Mouse (Mus musculus) heart, embryonic 11.5 days (tissue): ENCODE measurements around the gene Smarca2. TPM values are rescaled to one million over a fixed set of nuclear protein-coding genes. Genes with fewer than 3 reads are reported as not detected.

Experiments
- ATAC-seq: fragments of 200-750 bp; cut with Nextera tagmentation; replicated peaks from 2 replicates; pipeline ENCODE4 v1.8.0; 2017; ENCODE audit warnings: moderate library complexity; ENCODE audit not compliant: insufficient number of reproducible peaks, low FRiP score, low TSS enrichment
- H3K27ac ChIP-seq: fragments of 300-500 bp; sonication (generic); 2 replicates; pipeline ENCODE4 v1.5.1; 2014; ENCODE audit warnings: mild to moderate bottlenecking, low read depth, low read length
- H3K27me3 ChIP-seq: fragments of 300-500 bp; sonication (generic); 2 replicates; pipeline ENCODE4 v1.6.1; 2014; ENCODE audit warnings: mild to moderate bottlenecking, low read length, mixed read lengths; ENCODE audit not compliant: control insufficient read depth, insufficient read depth
- H3K36me3 ChIP-seq: fragments of 300-500 bp; sonication (generic); 2 replicates; pipeline ENCODE4 v1.6.1; 2014; ENCODE audit warnings: mild to moderate bottlenecking, low read length, moderate library complexity, mixed read lengths; ENCODE audit not compliant: control insufficient read depth, insufficient read depth
- H3K4me1 ChIP-seq: fragments of 300-500 bp; sonication (generic); 2 replicates; pipeline ENCODE4 v1.6.1; 2014; ENCODE audit warnings: low read length; ENCODE audit not compliant: control insufficient read depth, insufficient read depth
- H3K4me2 ChIP-seq: fragments of 300-500 bp; sonication (generic); 2 replicates; pipeline ENCODE4 v1.6.1; 2014; ENCODE audit warnings: mild to moderate bottlenecking, moderate library complexity
- H3K4me3 ChIP-seq: fragments of 300-500 bp; sonication (generic); 2 replicates; pipeline ENCODE4 v1.5.1; 2014; ENCODE audit warnings: low read depth, low read length
- H3K9ac ChIP-seq: fragments of 300-500 bp; sonication (generic); 2 replicates; pipeline ENCODE4 v1.6.1; 2014; ENCODE audit warnings: mild to moderate bottlenecking, low read depth, low read length, moderate library complexity
- H3K9me3 ChIP-seq: fragments of 300-500 bp; sonication (generic); replicated peaks from 2 replicates; pipeline ENCODE4 v1.6.1; 2016; ENCODE audit warnings: low read length; ENCODE audit not compliant: control insufficient read depth
- WGBS: fragments of 180-500 bp; shearing (Covaris S2); extraction: QIAGEN DNeasy Blood & Tissue Kit; methylation state at CpG from one replicate; pipeline ENCODE4 v1.1.7; 2014; ENCODE audit not compliant: insufficient replicate concordance; 5-methylcytosine and 5-hydroxymethylcytosine counted together
- polyA plus RNA-seq: library from polyadenylated mRNA; unstranded; fragments of >200 nt; fragmentation: Nextera tagmentation; extraction: Ambion mirVana; gene quantifications from 2 replicates; pipeline ENCODE4 v1.2.1, GENCODE M21; 2014

Smarca2 gene
- polyA plus RNA-seq, 1 experiment from 2014 or later = 26.6 TPM

GRCm38 (mm10) chr19:26719161-26719560, 114.3 kb downstream of the Smarca2 start:
- Histone ChIP-seq H3K9me3 (no peaks in the 10 kb centered on the region), H3K4me3 (no peak overlapping the region), H3K36me3 (no peaks in the 10 kb centered on the region), H3K27ac (no peak overlapping the region), H3K4me1 (no peaks in the 10 kb centered on the region), H3K9ac (no peak overlapping the region), H3K4me2 (no peak overlapping the region), H3K27me3 (no peaks in the 10 kb centered on the region)
- no peak for ATAC-seq
- 61% methylated on average over 7 of the region's 7 CpGs for WGBS

DNA sequence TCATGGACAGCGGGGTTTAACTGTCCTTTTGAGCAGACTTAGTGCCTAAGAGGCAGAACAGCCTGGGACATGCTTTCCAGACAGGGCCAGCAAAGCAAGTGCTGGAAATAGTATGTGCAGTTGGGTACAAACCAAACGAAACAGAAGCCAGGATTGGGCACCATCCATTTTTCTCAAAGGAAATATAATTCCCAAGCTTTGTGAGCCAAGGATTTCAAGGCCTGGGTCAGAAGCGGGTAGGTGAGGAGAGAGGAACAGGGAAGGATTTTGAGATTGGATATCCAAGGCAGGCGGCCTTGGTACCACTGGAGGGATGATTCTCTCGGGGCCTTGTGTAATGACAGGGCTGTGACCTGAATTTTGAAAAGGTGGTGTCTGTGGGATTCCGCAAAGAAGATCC, 116.9 kb downstream of the Smarca2 start:
- Histone ChIP-seq H3K9ac (no peak overlapping the region), H3K9me3 (no peaks in the 10 kb centered on the region), H3K4me1 (no peaks in the 10 kb centered on the region), H3K27me3 (no peaks in the 10 kb centered on the region), H3K4me3 (no peak overlapping the region), H3K36me3 (no peaks in the 10 kb centered on the region), H3K27ac (no peak overlapping the region), H3K4me2 (no peak overlapping the region)
- no peak for ATAC-seq
- 91% methylated on average over 6 of the region's 6 CpGs for WGBS

DNA sequence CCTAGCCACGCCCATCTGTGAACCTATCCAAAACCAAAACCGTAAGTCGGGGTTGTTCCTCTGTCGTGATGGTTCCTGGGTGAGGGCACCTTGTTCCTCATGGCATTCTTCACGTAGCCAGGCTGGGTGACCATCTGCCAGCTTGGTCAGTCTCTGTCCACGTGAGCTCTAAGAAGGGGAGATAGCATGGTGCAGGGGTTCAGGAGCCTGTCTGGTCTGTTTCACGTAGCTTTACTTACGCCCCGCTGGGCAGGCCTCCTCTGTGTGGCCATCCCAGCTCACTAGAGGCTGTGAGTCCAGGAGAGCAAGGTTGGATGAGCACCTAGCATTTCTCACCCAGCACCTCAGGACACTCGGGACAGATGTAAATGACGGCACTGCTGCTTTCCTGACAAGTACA, 119.0 kb downstream of the Smarca2 start:
- Histone ChIP-seq H3K9ac (no peak overlapping the region), H3K36me3 (no peaks in the 10 kb centered on the region), H3K4me3 (no peak overlapping the region), H3K9me3 (no peaks in the 10 kb centered on the region), H3K27me3 (no peaks in the 10 kb centered on the region), H3K27ac (no peak overlapping the region), H3K4me1 (peaks cover 3% of the 10 kb centered on the region; the same call in 1 of the 2 replicates), H3K4me2 (no peak overlapping the region)
- 80% methylated on average over 11 of the region's 11 CpGs for WGBS
- no peak for ATAC-seq

GRCm38 (mm10) chr19:26724626-26725025, 119.8 kb downstream of the Smarca2 start:
- Histone ChIP-seq H3K9me3 (no peaks in the 10 kb centered on the region), H3K9ac (no peak overlapping the region), H3K4me2 (no peak overlapping the region), H3K4me1 (peaks cover 3% of the 10 kb centered on the region; the same call in 1 of the 2 replicates), H3K27ac (no peak overlapping the region), H3K36me3 (no peaks in the 10 kb centered on the region), H3K27me3 (no peaks in the 10 kb centered on the region), H3K4me3 (no peak overlapping the region)
- WGBS = 78% methylated on average over 3 of the region's 3 CpGs
- ATAC-seq = no peak

- Histone ChIP-seq H3K27ac (no peak overlapping the region), H3K4me1 (peaks cover 3% of the 10 kb centered on the region; the same call in 1 of the 2 replicates), H3K9me3 (no peaks in the 10 kb centered on the region), H3K4me2 (no peak overlapping the region), H3K9ac (no peak overlapping the region), H3K4me3 (no peak overlapping the region), H3K36me3 (no peaks in the 10 kb centered on the region), H3K27me3 (no peaks in the 10 kb centered on the region)
- no peak for ATAC-seq
- WGBS = 54% methylated on average over 9 of the region's 9 CpGs
Observed at GRCm38 (mm10) chr19:26727796-26728195, 122.9 kb downstream of the Smarca2 start.

DNA sequence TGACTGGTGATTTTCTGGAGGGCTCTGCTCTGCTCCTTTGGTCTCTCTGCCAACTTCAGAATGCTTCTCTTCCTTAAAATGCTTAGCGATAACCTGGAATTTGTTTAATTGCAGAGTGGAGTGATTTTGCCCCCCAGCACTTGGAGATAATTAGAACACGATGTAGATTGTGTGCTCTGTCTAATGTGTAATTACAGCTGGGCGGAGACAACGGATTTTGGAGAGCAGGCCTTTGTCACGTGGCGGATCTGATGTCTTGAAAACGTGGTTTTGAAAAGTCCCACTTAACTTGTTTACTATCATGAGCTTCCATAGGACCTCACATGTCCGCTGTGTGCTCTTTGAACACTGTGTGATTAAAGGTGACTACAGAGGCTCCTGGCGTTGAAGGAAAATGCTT, 125.6 kb downstream of the Smarca2 start:
- H3K4me2 ChIP-seq = no peak overlapping the region
- peaks cover 6% of the 10 kb centered on the region; the same call in 1 of the 2 replicates for H3K4me1 ChIP-seq
- no peak overlapping the region for H3K9ac ChIP-seq
- 71% methylated on average over 9 of the region's 9 CpGs for WGBS
- no peak for ATAC-seq
- H3K27ac ChIP-seq = no peak overlapping the region
- no peak overlapping the region for H3K4me3 ChIP-seq
- no peaks in the 10 kb centered on the region for H3K27me3 ChIP-seq
- no peaks in the 10 kb centered on the region for H3K36me3 ChIP-seq
- H3K9me3 ChIP-seq = no peaks in the 10 kb centered on the region

DNA sequence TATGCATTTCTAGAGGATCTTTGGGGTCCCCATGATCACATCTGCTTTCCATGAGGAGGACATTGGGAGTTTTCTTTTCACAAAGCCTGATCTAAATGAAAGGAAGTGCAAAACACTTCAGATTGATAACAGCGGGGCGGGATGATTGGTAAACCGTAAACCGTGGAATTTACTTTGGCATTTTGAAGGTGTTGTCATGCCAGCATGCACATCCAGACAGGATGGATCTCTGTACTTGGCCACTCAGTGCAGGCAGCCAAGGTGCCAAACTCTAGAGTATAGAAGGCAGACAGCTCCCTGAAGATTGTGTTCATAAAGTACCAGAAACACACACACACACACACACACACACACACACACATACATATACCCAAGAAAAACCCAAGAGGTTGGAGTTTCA, 126.3 kb downstream of the Smarca2 start:
- ATAC-seq = no peak
- Histone ChIP-seq H3K36me3 (no peaks in the 10 kb centered on the region), H3K4me3 (no peak overlapping the region), H3K9me3 (no peaks in the 10 kb centered on the region), H3K27me3 (no peaks in the 10 kb centered on the region), H3K4me1 (peaks cover 6% of the 10 kb centered on the region; the same call in 1 of the 2 replicates), H3K27ac (no peak overlapping the region), H3K9ac (no peak overlapping the region), H3K4me2 (no peak overlapping the region)
- 75% methylated on average over 4 of the region's 4 CpGs for WGBS

DNA sequence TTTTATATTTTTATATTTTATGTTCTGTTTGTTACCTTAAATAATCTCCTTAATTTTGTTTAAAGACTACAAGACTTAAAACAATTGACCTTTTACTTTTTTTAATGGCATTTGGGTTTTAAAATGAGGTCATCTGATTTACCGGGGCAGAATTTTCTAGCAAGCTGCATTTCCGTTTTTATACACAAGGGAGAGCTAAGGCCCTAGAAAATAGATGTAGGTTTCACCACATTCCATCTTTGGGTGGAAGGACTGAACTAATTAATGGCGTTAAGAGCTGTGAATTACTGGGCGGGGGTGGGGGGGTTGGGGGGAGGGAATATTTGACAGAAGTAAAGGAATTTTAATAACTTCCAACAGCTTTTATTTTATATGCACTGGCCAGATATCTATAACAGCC, 127.0 kb downstream of the Smarca2 start:
- no peak overlapping the region for H3K9ac ChIP-seq
- H3K27ac ChIP-seq = no peak overlapping the region
- WGBS = 9% methylated on average over 4 of the region's 4 CpGs
- no peaks in the 10 kb centered on the region for H3K9me3 ChIP-seq
- H3K36me3 ChIP-seq = no peaks in the 10 kb centered on the region
- no peak for ATAC-seq
- H3K27me3 ChIP-seq = no peaks in the 10 kb centered on the region
- H3K4me1 ChIP-seq = peaks cover 6% of the 10 kb centered on the region; the same call in 1 of the 2 replicates
- H3K4me3 ChIP-seq = no peak overlapping the region
- H3K4me2 ChIP-seq = no peak overlapping the region

DNA sequence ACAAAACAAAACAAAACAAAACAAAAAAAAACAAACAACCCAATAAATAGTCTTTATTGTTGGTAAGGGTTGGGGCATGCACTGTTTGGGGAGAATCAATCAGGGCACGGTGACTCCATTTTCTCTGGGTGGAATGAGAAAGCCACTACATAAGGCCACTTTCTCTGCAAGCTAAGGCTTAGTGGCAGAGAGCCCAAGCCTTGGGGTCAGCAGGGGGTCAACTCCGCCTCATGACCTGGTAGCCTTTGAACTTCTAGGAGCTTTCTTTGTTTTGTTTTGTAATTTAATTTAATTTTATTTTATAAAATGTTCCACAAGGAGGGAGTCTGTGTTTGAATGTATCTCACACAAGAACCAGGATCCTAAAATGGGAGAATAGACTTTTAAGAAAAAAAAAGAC, 128.2 kb downstream of the Smarca2 start:
- no peak overlapping the region for H3K27ac ChIP-seq
- H3K4me3 ChIP-seq = no peak overlapping the region
- 60% methylated on average over 2 of the region's 2 CpGs for WGBS
- H3K9me3 ChIP-seq = no peaks in the 10 kb centered on the region
- no peak overlapping the region for H3K9ac ChIP-seq
- H3K36me3 ChIP-seq = no peaks in the 10 kb centered on the region
- no peak overlapping the region for H3K4me2 ChIP-seq
- peaks cover 3% of the 10 kb centered on the region; the same call in 1 of the 2 replicates for H3K4me1 ChIP-seq
- no peaks in the 10 kb centered on the region for H3K27me3 ChIP-seq
- ATAC-seq = no peak
